Mouse (Mus musculus): Measurements from ENCODE around the gene Sept14.

- TF ChIP-seq POLR2A (IDR thresholded peaks at IDR 0.05; ENCODE audit: insufficient read depth, low read length) (no peak), EP300 (IDR thresholded peaks at IDR 0.05; ENCODE audit: insufficient read depth, low read depth, low read length) (no peak), CTCF (IDR thresholded peaks at IDR 0.05; ENCODE audit: low read depth, low read length) (no peak)
Measured at GRCm38 (mm10) chr5:129744050-129744449, 35.7 kb upstream of the Sept14 start.
